ENCODE assay signal across 8 mouse cellular contexts in the genomic region with DNA sequence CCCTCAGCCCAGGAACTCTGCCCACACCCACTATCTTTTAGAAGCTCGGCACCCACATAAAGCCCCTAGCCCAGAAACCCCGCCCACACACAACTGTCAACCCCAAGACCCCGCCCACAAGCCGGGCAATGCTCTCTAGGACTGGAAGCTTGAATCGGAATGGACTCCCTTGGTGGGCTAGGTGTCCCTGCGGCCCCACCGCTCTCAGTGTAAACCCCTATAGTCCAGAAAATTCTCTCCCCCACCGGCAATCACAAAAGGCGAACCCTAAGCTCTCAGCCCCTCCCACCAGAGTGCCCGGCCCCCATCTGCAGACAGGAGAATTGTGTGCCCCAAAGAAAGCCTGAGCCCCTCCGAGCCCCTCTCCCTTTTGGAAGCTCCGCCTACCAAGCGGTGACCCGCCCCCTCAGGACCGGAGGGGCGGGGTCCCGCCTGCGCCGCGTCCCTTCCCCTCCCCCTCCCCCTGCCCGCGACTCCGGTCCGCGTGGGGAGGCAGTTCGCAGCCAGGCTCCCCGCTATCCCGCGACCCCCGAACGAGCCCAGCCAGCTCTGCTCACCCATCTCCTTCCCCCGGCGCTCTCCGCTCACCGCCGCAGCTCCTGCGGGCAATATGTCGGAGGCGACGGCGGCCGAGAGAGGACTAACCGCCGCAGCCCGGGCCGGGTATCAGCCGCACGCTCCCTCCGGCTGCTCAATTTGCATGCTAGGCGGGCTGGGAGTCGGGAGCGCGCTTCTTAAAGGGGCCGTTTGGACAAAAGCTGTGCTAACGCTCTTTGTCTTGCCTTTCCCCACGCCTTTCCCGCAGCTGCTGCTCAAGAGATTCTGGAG. TPM values are rescaled to one million over a fixed set of nuclear protein-coding genes. Genes with fewer than 3 reads are reported as not detected.
A peak's percentile ranks its signal among the peaks of the same experiment; 100 is the strongest.
DNase-seq lines count a peak whose midpoint lies in the region; ATAC-seq and TF ChIP-seq lines count a peak whose summit lies in the region.

Gene Tmem39b, minus strand, starts transcription at position 681 of the 828 bp plus-strand sequence.

- under 1% methylated on average over 57 of the region's 57 CpGs for WGBS in cerebellum, adult 2 months
- WGBS in lung, embryonic 16.5 days, result under 1% methylated on average over 51 of the region's 57 CpGs

- peaks cover 0 to 8% of the 10 kb centered on the region in 2 experiments; a peak in 2 of 4 replicates for H3K36me3 ChIP-seq in MEL (ENCODE audit: control insufficient read depth in 1 of 2, insufficient read depth in 2 of 2, low read length in 2 of 2)
- peaks cover 12% of the 10 kb centered on the region for H3K36me3 ChIP-seq in lung, embryonic 16.5 days (ENCODE audit: control insufficient read depth, insufficient read depth, low read length)

- 0 out of 6 replicates have a peak, but pooled peaks of 1 of the 3 experiments have one; percentile 2 for TF ChIP-seq CTCF in MEL (IDR thresholded peaks at IDR 0.05 in 2 of 3, conservative IDR thresholded peaks at IDR 0.05 in 1 of 3; ENCODE audit: control insufficient read depth in 1 of 3, insufficient read depth in 1 of 3, low read depth in 2 of 3, low read length in 3 of 3, poor library complexity in 1 of 3, severe bottlenecking in 1 of 3)
- no peak for TF ChIP-seq CTCF in cerebellum, adult 2 months (IDR thresholded peaks at IDR 0.05; ENCODE audit: borderline replicate concordance, insufficient read depth, low read depth, low read length)

- peak; percentile 95 for DNase-seq in MEL (ENCODE audit: low read depth, low spot score)
- peak; percentile 92 to 93 for DNase-seq in cerebellum, adult 2 months
- DNase-seq in forelimb bud, embryonic 11.5 days (ENCODE audit: low read depth, low spot score), result peak; percentile 91
- DNase-seq in layer of hippocampus, adult 9-10 months (ENCODE audit: low spot score), result peak; percentile 74
- peak; percentile 76 for DNase-seq in ovary, postnatal 10 days (ENCODE audit: low spot score)
- DNase-seq in thymus, postnatal 10 days (ENCODE audit: low spot score in 2 of 2), result peak; percentile 82 to 86

- peak within 1 kb of the TSS; percentile 82 for H3K27ac ChIP-seq in MEL (ENCODE audit: control insufficient read depth, low read depth, low read length)
- H3K27ac ChIP-seq in cerebellum, adult 2 months (ENCODE audit: insufficient read depth, low read length), result peak within 1 kb of the TSS; percentile 54; the same call in 1 of the 2 replicates
- H3K27ac ChIP-seq in lung, embryonic 16.5 days (ENCODE audit: low read length), result peak within 1 kb of the TSS; percentile 77

- TF ChIP-seq POLR2A in MEL (IDR thresholded peaks at IDR 0.05; ENCODE audit: control insufficient read depth in 1 of 2, insufficient read depth in 1 of 2, low read depth in 1 of 2, low read length in 2 of 2, poor library complexity in 1 of 2), result peak; percentile 71 to 74; a peak in 3 of 4 replicates
- peak; percentile 37; the same call in 1 of the 2 replicates for TF ChIP-seq POLR2A in cerebellum, adult 2 months (IDR thresholded peaks at IDR 0.05; ENCODE audit: borderline replicate concordance, insufficient read depth, low read length)

- peaks cover 5 to 8% of the 10 kb centered on the region in 2 experiments for H3K4me1 ChIP-seq in MEL (ENCODE audit: control insufficient read depth in 1 of 2, insufficient read depth in 2 of 2, low read length in 2 of 2)
- H3K4me1 ChIP-seq in cerebellum, adult 2 months (ENCODE audit: control insufficient read depth, insufficient read depth, low read length), result no peaks in the 10 kb centered on the region
- peaks cover 10% of the 10 kb centered on the region for H3K4me1 ChIP-seq in lung, embryonic 16.5 days (replicated peaks; ENCODE audit: control insufficient read depth, insufficient read depth, low read length)

- no peak for TF ChIP-seq RAD21 in MEL (IDR thresholded peaks at IDR 0.05; ENCODE audit: low read depth, low read length)

- peak; percentile 74 for ATAC-seq in hematopoietic stem cell, adult 5-6 weeks (replicated peaks in 1 of 2; ENCODE audit: insufficient read depth in 1 of 2, low FRiP score in 2 of 2, low TSS enrichment in 1 of 2, low read depth in 1 of 2, poor library complexity in 2 of 2, severe bottlenecking in 2 of 2)
- ATAC-seq in lung, embryonic 16.5 days (ENCODE audit: low read depth), result peak; percentile 93

- no peaks in the 10 kb centered on the region for H3K27me3 ChIP-seq in MEL (ENCODE audit: control insufficient read depth in 1 of 2, insufficient read depth in 2 of 2, low read length in 2 of 2)
- no peaks in the 10 kb centered on the region for H3K27me3 ChIP-seq in cerebellum, adult 2 months (ENCODE audit: control insufficient read depth, insufficient read depth, low read length)
- no peaks in the 10 kb centered on the region for H3K27me3 ChIP-seq in lung, embryonic 16.5 days (ENCODE audit: control insufficient read depth, insufficient read depth, low read depth, low read length)

- peak within 1 kb of the TSS; percentile 92 for H3K9ac ChIP-seq in MEL (ENCODE audit: control insufficient read depth, low read depth, low read length, poor library complexity, severe bottlenecking)
- H3K9ac ChIP-seq in lung, embryonic 16.5 days (ENCODE audit: low read length), result peak within 1 kb of the TSS; percentile 85

- peak within 1 kb of the TSS; percentile 80 for H3K4me2 ChIP-seq in lung, embryonic 16.5 days (ENCODE audit: low read depth, low read length)

- H3K4me3 ChIP-seq in MEL (ENCODE audit: control insufficient read depth in 1 of 2, insufficient read depth in 1 of 2, low read depth in 2 of 2, low read length in 2 of 2), result peak within 1 kb of the TSS; percentile 70 to 83
- peak within 1 kb of the TSS; percentile 95 for H3K4me3 ChIP-seq in cerebellum, adult 2 months (replicated peaks; ENCODE audit: insufficient read depth, low read depth, low read length)
- peak within 1 kb of the TSS; percentile 75 for H3K4me3 ChIP-seq in lung, embryonic 16.5 days (ENCODE audit: low read length)

- no peaks in the 10 kb centered on the region for H3K9me3 ChIP-seq in MEL (replicated peaks; ENCODE audit: insufficient read depth, low read length)
- H3K9me3 ChIP-seq in lung, embryonic 16.5 days (ENCODE audit: control insufficient read depth, low read length), result no peaks in the 10 kb centered on the region

- no peak for TF ChIP-seq EP300 in MEL (IDR thresholded peaks at IDR 0.05; ENCODE audit: low read depth in 1 of 2, low read length in 2 of 2)

- peaks cover 6% of the 10 kb centered on the region; the same call in 1 of the 2 replicates for H3K79me2 ChIP-seq in MEL (ENCODE audit: control insufficient read depth, insufficient read depth, low read length, poor library complexity)

TF ChIP-seq in MEL, 35 proteins besides CTCF, POLR2A, EP300 and RAD21:
- TF ChIP-seq ETS1 (IDR thresholded peaks at IDR 0.05; ENCODE audit: low read depth, low read length) (peak; percentile 26), MXI1 (IDR thresholded peaks at IDR 0.05; ENCODE audit: low read depth, low read length) (peak; percentile 68; the same call in 1 of the 2 replicates), MEF2A (IDR thresholded peaks at IDR 0.05; ENCODE audit: extremely low read depth, insufficient replicate concordance, low read depth, low read length, poor library complexity, severe bottlenecking) (no peak), ZKSCAN1 (IDR thresholded peaks at IDR 0.05; ENCODE audit: low read depth, low read length) (no peak), RCOR1 (IDR thresholded peaks at IDR 0.05; ENCODE audit: low read depth, low read length) (no peak), SMC3 (IDR thresholded peaks at IDR 0.05; ENCODE audit: low read depth, low read length) (no peak), TBP (IDR thresholded peaks at IDR 0.05; ENCODE audit: low read depth, low read length) (no peak), NELFE (IDR thresholded peaks at IDR 0.05; ENCODE audit: low read depth, low read length) (peak; percentile 68), NRF1 (IDR thresholded peaks at IDR 0.05; ENCODE audit: insufficient read depth, low read depth, low read length, poor library complexity, severe bottlenecking) (0 out of 2 replicates have a peak, but pooled peaks have one; percentile 35), CHD2 (IDR thresholded peaks at IDR 0.05; ENCODE audit: low read length) (no peak), ZC3H11A (IDR thresholded peaks at IDR 0.05; ENCODE audit: low read depth, low read length) (no peak), SIN3A (IDR thresholded peaks at IDR 0.05; ENCODE audit: low read length) (peak; percentile 82), ZNF384 (IDR thresholded peaks at IDR 0.05; ENCODE audit: low read depth, low read length) (no peak), MAZ (IDR thresholded peaks at IDR 0.05; ENCODE audit: low read depth, low read length) (peak; percentile 80; the same call in 1 of the 2 replicates), USF2 (IDR thresholded peaks at IDR 0.05; ENCODE audit: borderline replicate concordance in 1 of 2, insufficient read depth in 1 of 2, low read depth in 1 of 2, low read length in 2 of 2) (no peak), ZMIZ1 (IDR thresholded peaks at IDR 0.05; ENCODE audit: low read depth, low read length) (no peak), TCF12 (IDR thresholded peaks at IDR 0.05; ENCODE audit: low read depth, low read length) (peak; percentile 59), MAX (IDR thresholded peaks at IDR 0.05; ENCODE audit: low read length) (peak; percentile 35; the same call in 1 of the 2 replicates), BHLHE40 (IDR thresholded peaks at IDR 0.05; ENCODE audit: borderline replicate concordance, low read depth, low read length) (0 out of 2 replicates have a peak, but pooled peaks have one; percentile 11), JUND (IDR thresholded peaks at IDR 0.05; ENCODE audit: low read depth, low read length) (no peak), HCFC1 (IDR thresholded peaks at IDR 0.05; ENCODE audit: low read depth, low read length) (peak; percentile 78), POLR2AphosphoS2 (IDR thresholded peaks at IDR 0.05; ENCODE audit: low read length) (0 out of 2 replicates have a peak, but pooled peaks have one; percentile 26), USF1 (IDR thresholded peaks at IDR 0.05; ENCODE audit: low read depth, low read length) (no peak)

RNA-seq across cellular contexts. Expression of gene Tmem39b, which starts in this region (rescaled TPM):
- total RNA-seq in MEL (2012; rRNA removed), result 12.2 and 14.7 TPM in 2 replicates
- 10 to 100 TPM; 55.2 to 81.0 TPM for polyA plus RNA-seq in MEL (2012; ENCODE audit: insufficient read depth in 1 of 2, insufficient read length in 2 of 2, low read depth in 1 of 2, low replicate concordance in 2 of 2, missing spikeins in 1 of 2)
- 13.2 and 13.8 TPM in 2 replicates for polyA plus RNA-seq in cerebellum, adult 2 months (2012; rRNA removed)
- 6.4 and 8.0 TPM in 2 replicates for total RNA-seq in hematopoietic stem cell, adult 5-6 weeks (2017)
- polyA plus RNA-seq in lung, embryonic 16.5 days (2015; fragmentation: Nextera tagmentation; extraction: Ambion mirVana), result 10.5 and 13.4 TPM in 2 replicates

Comparison
In these comparisons a context has a peak if more than half of its experiments do, and no peak if none do; other contexts are left out.
1. Peak in every context shown above with its lines: DNase-seq, ATAC-seq, H3K4me3 ChIP-seq and H3K27ac ChIP-seq.